Mouse (Mus musculus) limb, embryonic 12.5 days (tissue): ENCODE measurements around the gene Eif4enif1. TPM values are rescaled to one million over a fixed set of nuclear protein-coding genes. Genes with fewer than 3 reads are reported as not detected.
A peak's percentile ranks its signal among the peaks of the same experiment; 100 is the strongest.
"Not testable (repeated sequence)": the region's sequence is repeated elsewhere in the genome, so short reads cannot be mapped to it uniquely, and the experiment has no call there.

Experiments used
- ATAC-seq: fragments of 200-750 bp; cut with Nextera tagmentation; 2 replicates; pipeline ENCODE4 v1.8.0; 2017; ENCODE audit warnings: low read depth, moderate TSS enrichment; ENCODE audit not compliant: insufficient number of reproducible peaks, insufficient read depth, low FRiP score, low TSS enrichment
- H3K27ac ChIP-seq: fragments of 300-500 bp; sonication (generic); 2 replicates; pipeline ENCODE4 v1.5.1; 2016; ENCODE audit warnings: mild to moderate bottlenecking, moderate library complexity
- H3K27me3 ChIP-seq: fragments of 300-500 bp; sonication (generic); 2 replicates; pipeline ENCODE4 v1.6.1; 2016; ENCODE audit warnings: mild to moderate bottlenecking, moderate library complexity
- H3K36me3 ChIP-seq: fragments of 300-500 bp; sonication (generic); 2 replicates; pipeline ENCODE4 v1.6.1; 2016; ENCODE audit warnings: mild to moderate bottlenecking, moderate library complexity
- H3K4me1 ChIP-seq: fragments of 300-500 bp; sonication (generic); replicated peaks from 2 replicates; pipeline ENCODE4 v1.6.1; 2016
- H3K4me2 ChIP-seq: fragments of 300-500 bp; sonication (generic); 2 replicates; pipeline ENCODE4 v1.6.1; 2016; ENCODE audit warnings: mild to moderate bottlenecking, moderate library complexity
- H3K4me3 ChIP-seq: fragments of 300-500 bp; sonication (generic); replicated peaks from 2 replicates; pipeline ENCODE4 v1.5.1; 2016; ENCODE audit warnings: mild to moderate bottlenecking
- H3K9ac ChIP-seq: fragments of 300-500 bp; sonication (generic); replicated peaks from 2 replicates; pipeline ENCODE4 v1.6.1; 2016; ENCODE audit warnings: mild to moderate bottlenecking, moderate library complexity
- H3K9me3 ChIP-seq: fragments of 300-500 bp; sonication (generic); 2 replicates; pipeline ENCODE4 v1.6.1; 2016; ENCODE audit warnings: mild to moderate bottlenecking, moderate library complexity
- WGBS: fragments of 180-500 bp; shearing (Covaris S2); methylation state at CpG from one replicate; pipeline ENCODE4 v1.1.7; 2016; 5-methylcytosine and 5-hydroxymethylcytosine counted together
- polyA plus RNA-seq: library from polyadenylated mRNA; unstranded; fragments of >200 nt; fragmentation: Nextera tagmentation; extraction: Ambion mirVana; gene quantifications from 2 replicates; pipeline ENCODE4 v1.2.1, GENCODE M21; 2016

Eif4enif1 gene
- polyA plus RNA-seq, 1 experiment from 2014 or later, result 80.7 TPM

DNA sequence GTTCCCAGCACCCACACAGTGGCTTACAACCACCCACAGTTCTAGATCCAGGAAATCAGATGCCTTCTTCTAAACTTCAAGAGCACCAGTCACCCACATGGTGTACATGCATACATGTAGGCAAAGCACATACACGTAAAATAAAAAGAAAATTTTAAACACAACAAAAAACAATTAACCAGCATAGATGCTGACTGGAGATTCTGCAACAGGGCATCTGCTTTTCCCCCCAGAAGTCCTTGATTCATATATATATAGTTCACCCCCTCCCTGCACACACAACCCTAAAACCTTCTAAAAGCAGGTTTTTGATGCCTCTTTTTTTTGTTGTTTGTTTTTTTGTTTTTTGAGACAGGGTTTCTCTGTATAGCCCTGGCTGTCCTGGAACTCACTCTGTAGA is 19.5 kb upstream of the Eif4enif1 start:
- H3K27ac ChIP-seq, H3K9ac ChIP-seq, ATAC-seq, H3K36me3 ChIP-seq, H3K4me3 ChIP-seq, H3K4me2 ChIP-seq, H3K4me1 ChIP-seq, H3K27me3 ChIP-seq: not testable (repeated sequence)
- peaks cover 12% of the 10 kb centered on the region for H3K9me3 ChIP-seq
- WGBS, result 88% methylated on average over 1 of the region's 1 CpGs

DNA sequence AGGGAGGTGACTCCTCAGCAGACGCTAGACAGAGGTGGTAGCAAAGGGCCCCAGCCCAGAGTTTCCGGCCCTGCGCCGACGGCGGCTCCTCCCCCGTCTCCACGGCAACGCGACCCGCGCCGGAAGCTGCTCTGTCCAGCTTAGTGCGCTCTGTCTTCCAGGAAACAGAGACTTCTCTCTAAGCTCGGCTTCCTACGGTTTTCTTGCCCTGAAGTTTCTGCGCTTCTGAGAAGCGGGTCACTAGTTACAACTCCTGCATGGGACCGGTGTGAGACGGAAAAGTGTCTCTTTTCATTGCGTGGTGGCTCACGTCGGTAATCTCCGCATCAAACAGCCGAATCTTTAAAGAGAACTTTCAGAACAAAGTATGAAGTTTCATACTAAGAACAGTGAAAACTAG is 8.8 kb upstream of the Eif4enif1 start, which contains the start of gene Sfi1:
TSS of gene Sfi1 (minus strand) at position 101 of the 400 bp plus-strand sequence.
- 86% methylated on average over 25 of the region's 25 CpGs for WGBS
- ATAC-seq, result no peak
- H3K9ac ChIP-seq, result no peak within 1 kb of the TSS

DNA sequence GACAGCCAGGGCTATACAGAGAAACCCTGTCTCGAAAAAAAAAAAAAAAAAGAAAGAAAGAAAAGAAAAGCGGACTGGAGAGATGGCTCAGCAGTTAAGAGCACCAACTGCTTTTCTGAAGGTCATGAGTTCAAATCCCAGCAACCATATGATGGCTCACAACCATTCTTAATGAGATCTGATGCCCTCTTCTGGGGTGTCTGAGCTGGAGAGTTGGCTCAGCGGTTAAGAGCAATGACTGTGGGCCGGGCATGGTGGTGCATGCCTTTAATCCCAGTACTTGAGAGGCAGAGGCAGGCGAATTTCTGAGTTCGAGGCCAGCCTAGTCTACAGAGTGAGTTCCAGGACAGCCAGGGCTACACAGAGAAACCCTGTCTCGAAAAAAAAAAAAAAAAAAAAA is 1.6 kb upstream of the Eif4enif1 start:
- 97% methylated on average over 5 of the region's 7 CpGs for WGBS
- H3K27ac ChIP-seq, result not testable (repeated sequence)

More for the DNA sequence above, 8.8 kb upstream of the Eif4enif1 start, which contains the start of gene Sfi1:
- Histone ChIP-seq H3K4me3 (no peak within 1 kb of the TSS), H3K9me3 (no peaks in the 10 kb centered on the region), H3K4me2 (no peak within 1 kb of the TSS), H3K36me3 (no peaks in the 10 kb centered on the region), H3K27ac (no peak within 1 kb of the TSS), H3K27me3 (no peaks in the 10 kb centered on the region), H3K4me1 (no peaks in the 10 kb centered on the region)

DNA sequence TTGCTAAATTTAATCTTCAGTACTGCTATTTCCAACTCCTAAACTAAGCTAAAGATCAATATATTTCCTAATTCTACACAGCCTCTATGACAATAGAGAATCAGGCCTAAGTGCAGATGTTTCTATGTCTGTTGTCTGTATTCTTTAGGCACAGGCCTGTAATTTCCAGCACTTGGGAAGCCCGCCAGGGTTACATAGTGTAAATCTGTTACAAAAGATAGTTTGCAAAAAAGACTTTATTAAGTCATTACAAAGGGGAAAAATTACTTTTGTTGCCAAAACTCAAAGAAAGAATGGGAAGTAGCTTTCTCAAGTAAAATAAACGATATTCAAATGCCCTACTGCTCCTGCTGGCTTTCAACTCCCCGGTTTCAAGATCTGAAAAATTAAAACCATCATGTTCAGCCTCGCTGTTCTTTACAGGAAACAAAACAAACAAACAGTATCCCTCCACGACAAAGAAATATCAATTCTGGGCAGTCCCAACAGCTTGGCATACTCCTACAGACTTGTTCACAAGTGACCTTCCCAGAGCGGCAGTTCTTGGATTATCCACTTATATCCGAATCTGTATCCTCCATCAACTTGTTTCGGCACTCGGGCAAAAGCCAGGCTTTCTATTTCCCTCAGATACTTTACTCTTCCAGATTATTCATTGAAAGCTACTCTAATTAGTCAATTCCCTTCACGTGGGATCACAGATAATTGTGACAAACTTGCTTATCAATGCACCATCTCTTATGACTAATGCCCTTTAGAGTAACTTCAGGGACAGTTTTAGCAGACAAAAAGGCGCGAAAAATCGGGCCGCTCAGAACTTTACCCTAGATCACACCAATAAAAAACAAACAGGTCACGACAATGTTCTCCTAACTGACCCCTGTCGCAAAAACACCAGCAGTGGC is 614 bp upstream of the Eif4enif1 start:
- Histone ChIP-seq H3K4me1 (0 out of 2 replicates have a peak, but pooled peaks cover 5% of the 10 kb centered on the region), H3K9ac (no peak overlapping the region), H3K27me3 (no peaks in the 10 kb centered on the region), H3K9me3 (no peaks in the 10 kb centered on the region), H3K27ac (peak overlapping the region; percentile 24; the same call in 1 of the 2 replicates), H3K4me3 (peak overlapping the region; percentile 41), H3K36me3 (peaks cover 20% of the 10 kb centered on the region), H3K4me2 (peak overlapping the region; percentile 30)
- 9% methylated on average over 16 of the region's 16 CpGs for WGBS
- ATAC-seq, result no peak

More for the DNA sequence above, 1.6 kb upstream of the Eif4enif1 start:
- H3K4me3 ChIP-seq, H3K9me3 ChIP-seq, H3K27me3 ChIP-seq, H3K9ac ChIP-seq, H3K4me2 ChIP-seq, H3K4me1 ChIP-seq, ATAC-seq: not testable (repeated sequence)
- peaks cover 11% of the 10 kb centered on the region for H3K36me3 ChIP-seq

DNA sequence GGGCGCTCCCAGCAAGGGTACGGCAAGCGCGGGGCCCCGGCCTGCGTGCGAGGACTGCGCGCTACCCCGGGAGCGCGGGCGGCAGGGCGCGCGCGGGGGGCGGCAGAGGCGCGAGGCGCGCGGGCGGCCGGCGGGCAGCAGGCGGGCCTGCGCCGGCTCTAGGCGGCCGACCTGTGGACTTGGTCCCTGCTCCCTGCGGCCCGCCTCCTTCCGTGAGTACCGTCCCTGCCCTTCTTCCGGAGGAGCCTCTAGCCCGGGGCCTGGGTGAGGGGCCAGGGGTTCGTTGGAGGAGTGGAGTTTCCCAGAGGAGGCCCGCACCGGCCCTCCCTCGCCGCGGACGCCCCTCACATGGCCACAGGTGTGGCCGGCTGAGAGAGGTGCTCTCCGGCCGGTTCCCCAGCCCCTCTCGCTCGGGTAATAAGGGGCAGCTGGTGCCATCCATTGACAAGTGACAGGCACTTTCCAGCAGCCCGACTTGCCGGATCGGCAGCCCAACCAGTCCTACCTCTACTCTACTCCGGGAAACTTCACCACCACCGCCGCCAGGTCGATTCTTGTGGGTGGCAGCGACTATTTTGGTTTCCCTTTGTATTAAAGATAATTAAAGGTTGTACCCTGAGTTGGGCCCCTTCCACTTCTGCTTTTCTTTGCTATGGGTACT is 719 bp downstream of the Eif4enif1 start:
- H3K4me2 ChIP-seq, result peak overlapping the region; percentile 39
- H3K27ac ChIP-seq, result peak overlapping the region; percentile 19; the same call in 1 of the 2 replicates
- peak; percentile 13; the same call in 1 of the 2 replicates for ATAC-seq
- peak overlapping the region; percentile 44 for H3K9ac ChIP-seq
- 0 out of 2 replicates have a peak, but pooled peaks cover 5% of the 10 kb centered on the region for H3K4me1 ChIP-seq
- H3K36me3 ChIP-seq, result peaks cover 34% of the 10 kb centered on the region
- no peaks in the 10 kb centered on the region for H3K27me3 ChIP-seq
- 0% methylated on average over 54 of the region's 57 CpGs for WGBS
- H3K9me3 ChIP-seq, result no peaks in the 10 kb centered on the region
- peak overlapping the region; percentile 41 for H3K4me3 ChIP-seq

DNA sequence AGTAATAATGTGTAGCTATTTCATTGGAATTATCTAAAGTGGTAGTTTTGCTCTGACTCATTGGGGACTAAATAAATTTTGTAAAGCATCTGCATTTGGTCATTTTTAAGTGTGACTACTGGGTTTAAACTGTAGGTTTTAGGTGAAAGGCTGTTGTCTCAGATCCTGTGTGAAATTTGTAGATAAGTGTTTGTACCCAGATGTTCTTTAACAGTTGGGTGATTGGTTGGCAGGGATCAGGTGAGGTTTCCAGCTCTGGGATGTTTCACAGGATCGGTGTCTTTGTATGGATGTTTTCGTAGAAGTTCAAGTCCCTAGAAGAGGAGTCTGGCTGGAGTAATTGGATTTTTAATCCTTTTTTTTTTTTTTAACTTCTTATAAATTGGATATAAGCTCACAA is 1.6 kb downstream of the Eif4enif1 start:
- Histone ChIP-seq H3K27me3 (no peaks in the 10 kb centered on the region), H3K27ac (no peak overlapping the region), H3K9me3 (no peaks in the 10 kb centered on the region), H3K4me3 (peak overlapping the region; percentile 41), H3K9ac (no peak overlapping the region), H3K4me2 (peak overlapping the region; percentile 39), H3K36me3 (peaks cover 41% of the 10 kb centered on the region), H3K4me1 (0 out of 2 replicates have a peak, but pooled peaks cover 5% of the 10 kb centered on the region)
- 82% methylated on average over 2 of the region's 2 CpGs for WGBS
- no peak for ATAC-seq

DNA sequence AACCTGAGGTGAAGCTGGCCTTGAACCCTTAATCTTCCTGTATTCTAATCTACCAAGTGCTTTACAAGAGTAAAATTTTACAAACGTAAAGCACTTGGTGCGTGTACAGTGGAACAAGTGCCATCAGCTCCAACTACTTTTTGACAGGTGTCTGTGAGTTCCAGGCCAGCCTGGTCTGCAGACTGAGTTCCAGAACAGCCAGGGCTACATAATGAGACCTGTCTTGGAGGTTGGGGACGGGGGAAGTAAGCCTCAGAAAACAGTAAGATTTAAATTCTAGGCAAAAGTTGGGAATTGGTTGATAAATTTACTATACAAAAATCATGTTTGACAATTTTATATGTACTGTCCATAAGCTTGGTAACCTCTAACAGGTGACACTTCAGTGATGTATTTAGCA is 3.0 kb downstream of the Eif4enif1 start:
- Histone ChIP-seq H3K9me3 (no peaks in the 10 kb centered on the region), H3K4me2 (no peak overlapping the region), H3K27ac (no peak overlapping the region), H3K27me3 (no peaks in the 10 kb centered on the region), H3K36me3 (peaks cover 54% of the 10 kb centered on the region), H3K4me3 (no peak overlapping the region), H3K9ac (no peak overlapping the region), H3K4me1 (0 out of 2 replicates have a peak, but pooled peaks cover 5% of the 10 kb centered on the region)
- no peak for ATAC-seq
- 94% methylated on average over 3 of the region's 3 CpGs for WGBS

DNA sequence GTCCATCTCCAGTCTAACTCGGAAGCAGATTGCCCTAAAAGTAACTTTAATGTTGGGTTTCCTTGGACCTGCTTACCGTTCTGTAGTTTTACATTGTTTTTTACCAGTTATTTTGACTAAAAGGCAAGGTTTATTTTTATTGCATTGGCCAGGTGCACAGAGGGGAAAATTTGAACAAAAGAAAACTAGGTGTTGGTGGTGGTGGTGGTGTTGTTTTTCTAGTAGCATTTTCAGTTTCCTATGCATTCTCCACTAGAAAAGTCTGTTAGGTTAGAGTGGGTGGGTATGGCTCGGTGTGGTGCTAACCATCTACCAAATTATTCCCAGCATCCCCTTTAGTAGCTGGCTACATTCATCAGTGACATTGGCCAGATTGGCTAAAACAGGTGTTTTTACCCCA is 4.6 kb downstream of the Eif4enif1 start:
- Histone ChIP-seq H3K4me1 (0 out of 2 replicates have a peak, but pooled peaks cover 5% of the 10 kb centered on the region), H3K27ac (no peak overlapping the region), H3K4me3 (no peak overlapping the region), H3K4me2 (no peak overlapping the region), H3K9me3 (no peaks in the 10 kb centered on the region), H3K27me3 (no peaks in the 10 kb centered on the region), H3K9ac (no peak overlapping the region), H3K36me3 (peaks cover 66% of the 10 kb centered on the region)
- no peak for ATAC-seq
- 94% methylated on average over 3 of the region's 3 CpGs for WGBS

DNA sequence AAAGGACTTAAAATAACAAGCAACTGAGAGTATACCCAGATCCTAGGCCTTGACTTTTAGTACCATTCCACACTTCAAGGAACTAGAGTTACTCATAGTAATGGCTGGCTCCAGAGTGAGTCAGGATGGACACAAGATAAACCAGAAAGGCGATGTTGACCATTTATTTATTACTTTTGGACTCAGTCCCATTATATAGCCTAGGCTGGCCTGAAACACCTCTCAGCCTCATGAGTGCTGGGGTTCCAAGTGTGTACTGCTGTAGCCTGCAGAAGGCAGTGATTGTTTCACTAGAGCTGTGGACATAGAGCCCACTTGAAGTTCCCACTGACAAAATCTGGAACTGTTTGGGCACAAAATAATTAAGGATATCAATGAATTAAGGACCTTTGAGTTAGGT is 10.3 kb downstream of the Eif4enif1 start:
- Histone ChIP-seq H3K4me2 (no peak overlapping the region), H3K4me1 (no peaks in the 10 kb centered on the region), H3K27ac (no peak overlapping the region), H3K9me3 (no peaks in the 10 kb centered on the region), H3K4me3 (no peak overlapping the region), H3K27me3 (no peaks in the 10 kb centered on the region), H3K36me3 (peaks cover 87% of the 10 kb centered on the region), H3K9ac (no peak overlapping the region)
- WGBS, result 97% methylated on average over 1 of the region's 1 CpGs
- no peak for ATAC-seq

DNA sequence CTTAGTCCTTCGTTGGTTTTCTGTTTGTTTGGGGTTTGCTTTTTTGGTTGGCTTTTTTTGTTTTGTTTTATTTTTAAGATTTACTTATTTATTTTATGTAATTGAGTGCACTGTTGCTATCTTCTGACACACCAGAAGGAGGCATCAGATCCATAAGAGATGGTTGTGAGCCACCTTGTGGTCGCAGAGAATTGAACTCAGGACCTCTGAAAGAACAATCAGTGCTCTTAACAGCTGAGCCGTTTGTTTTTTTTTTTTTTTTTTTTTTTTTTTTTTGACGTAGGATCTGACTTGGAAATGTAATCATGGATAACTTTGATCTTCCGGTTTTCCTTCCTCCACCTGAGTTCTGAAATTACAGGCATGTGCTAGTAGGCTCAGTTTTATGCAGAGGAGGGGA is 20.9 kb downstream of the Eif4enif1 start:
- H3K4me2 ChIP-seq, result no peak overlapping the region
- no peak overlapping the region for H3K9ac ChIP-seq
- no peaks in the 10 kb centered on the region for H3K9me3 ChIP-seq
- no peak for ATAC-seq
- H3K27ac ChIP-seq, result no peak overlapping the region
- WGBS, result 69% methylated on average over 5 of the region's 5 CpGs
- no peaks in the 10 kb centered on the region for H3K4me1 ChIP-seq
- H3K36me3 ChIP-seq, result peaks cover 87% of the 10 kb centered on the region
- no peak overlapping the region for H3K4me3 ChIP-seq
- no peaks in the 10 kb centered on the region for H3K27me3 ChIP-seq

DNA sequence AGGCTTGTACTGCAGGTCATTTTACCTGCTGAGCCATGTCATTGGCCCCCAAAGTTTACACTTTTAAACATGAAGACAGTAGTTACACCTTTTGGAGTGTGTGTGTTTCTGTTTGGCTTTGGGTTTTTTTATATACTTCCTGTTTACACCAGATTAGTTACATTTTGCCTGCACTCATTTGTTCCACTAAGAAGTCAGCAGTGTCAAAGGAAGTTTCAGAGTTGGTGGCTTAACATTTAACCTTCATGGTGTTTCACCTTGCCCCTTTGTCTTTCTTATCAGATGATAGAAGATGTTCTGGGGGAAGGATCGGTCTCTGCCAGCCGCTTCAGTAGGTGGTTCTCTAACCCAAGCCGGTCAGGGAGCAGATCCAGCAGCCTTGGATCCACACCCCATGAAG is 24.9 kb downstream of the Eif4enif1 start:
- Histone ChIP-seq H3K9ac (no peak overlapping the region), H3K27ac (no peak overlapping the region), H3K36me3 (peaks cover 89% of the 10 kb centered on the region), H3K4me2 (no peak overlapping the region), H3K9me3 (no peaks in the 10 kb centered on the region), H3K4me1 (no peaks in the 10 kb centered on the region), H3K4me3 (no peak overlapping the region), H3K27me3 (no peaks in the 10 kb centered on the region)
- 96% methylated on average over 3 of the region's 3 CpGs for WGBS
- no peak for ATAC-seq
